Mouse (Mus musculus): ENCODE results near the gene Serac1. TPM values are rescaled to one million over a fixed set of nuclear protein-coding genes. Genes with fewer than 3 reads are reported as not detected.

Serac1 gene
- polyA plus RNA-seq, 1 experiment: 7.0 TPM

DNA sequence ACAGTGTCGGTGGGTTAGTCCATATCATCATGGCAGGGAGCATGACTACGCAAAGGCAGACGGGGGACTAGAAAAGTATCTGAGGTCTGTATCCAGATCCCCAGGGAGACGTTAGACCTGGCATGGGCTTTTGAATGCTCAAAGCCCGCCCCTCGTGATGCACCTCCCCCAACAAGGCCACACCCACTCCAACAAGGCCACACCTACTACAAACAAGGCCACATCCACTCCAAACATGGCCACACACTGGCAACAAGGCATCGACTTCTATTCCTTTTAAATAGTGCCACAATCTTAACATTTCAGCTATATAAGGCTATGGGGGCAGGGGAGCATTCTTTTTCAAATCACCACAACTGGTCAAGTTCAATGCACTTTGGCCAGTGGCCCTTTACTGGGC lies 58.9 kb downstream of the Serac1 start:
- H3K27ac ChIP-seq (ENCODE audit: control insufficient read depth, insufficient read depth, low read length): no peak overlapping the region
- no peaks in the 10 kb centered on the region for H3K27me3 ChIP-seq (ENCODE audit: control insufficient read depth, insufficient read depth, low read length)
- no peak for DNase-seq
- 89% methylated on average over 7 of the region's 7 CpGs for WGBS
- no peak overlapping the region for H3K4me3 ChIP-seq (ENCODE audit: control insufficient read depth, insufficient read depth, low read length)
- TF ChIP-seq CTCF (IDR thresholded peaks at IDR 0.05; ENCODE audit: borderline replicate concordance, control insufficient read depth, extremely low read depth, insufficient read depth, low read length, poor library complexity): no peak
- TF ChIP-seq POLR2A (IDR thresholded peaks at IDR 0.05; ENCODE audit: control insufficient read depth, extremely low read depth, insufficient read depth, low read length, poor library complexity): no peak
- peaks cover 14% of the 10 kb centered on the region for H3K4me1 ChIP-seq (replicated peaks; ENCODE audit: control insufficient read depth, insufficient read depth, low read length)
- no peaks in the 10 kb centered on the region for H3K36me3 ChIP-seq (ENCODE audit: control insufficient read depth, insufficient read depth, low read length)

DNA sequence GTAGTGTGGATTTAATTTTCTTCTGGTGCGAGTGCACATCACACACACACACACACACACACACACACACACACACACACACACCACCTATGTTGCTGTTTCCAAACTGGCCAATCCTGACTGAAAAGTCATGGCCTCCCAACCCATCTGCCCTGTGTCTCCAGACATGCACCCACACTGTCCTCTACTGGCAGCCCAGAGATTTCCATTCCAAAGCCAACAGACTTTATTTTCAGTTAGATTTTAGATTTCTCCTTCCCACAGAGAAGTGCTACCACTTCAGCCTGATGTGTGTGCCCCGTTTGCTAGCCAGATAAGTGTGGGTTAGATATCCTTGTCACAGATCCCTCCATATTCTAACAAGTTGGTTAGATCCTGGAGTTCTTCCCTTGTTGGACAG lies 59.8 kb downstream of the Serac1 start:
- WGBS: 40% methylated on average over 2 of the region's 2 CpGs
- peaks cover 21% of the 10 kb centered on the region for H3K4me1 ChIP-seq (replicated peaks; ENCODE audit: control insufficient read depth, insufficient read depth, low read length)
- DNase-seq: peak; percentile 53

DNA sequence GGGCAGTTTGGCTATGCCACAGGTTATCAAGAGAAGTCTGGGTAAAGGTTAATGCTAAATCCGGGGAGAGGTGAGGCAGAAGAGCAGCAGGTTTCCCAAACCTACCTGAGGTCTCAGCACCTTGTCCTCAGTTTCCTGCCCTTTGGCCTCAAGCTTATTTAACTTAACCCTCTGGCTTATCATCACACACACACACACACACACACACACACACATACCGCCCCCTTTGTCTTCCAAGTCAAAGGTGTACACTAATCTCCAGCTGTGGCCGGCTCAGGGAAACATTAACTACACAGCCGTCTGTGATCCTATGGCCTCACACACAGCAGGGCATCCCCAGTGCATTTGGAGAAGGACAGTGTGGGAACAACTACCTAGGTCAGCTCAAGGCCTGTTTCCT lies 61.2 kb downstream of the Serac1 start:
- no peak overlapping the region for H3K4me3 ChIP-seq (ENCODE audit: control insufficient read depth, insufficient read depth, low read length)
- no peak overlapping the region for H3K27ac ChIP-seq (ENCODE audit: control insufficient read depth, insufficient read depth, low read length)
- peaks cover 23% of the 10 kb centered on the region for H3K4me1 ChIP-seq (replicated peaks; ENCODE audit: control insufficient read depth, insufficient read depth, low read length)
- TF ChIP-seq POLR2A (IDR thresholded peaks at IDR 0.05; ENCODE audit: control insufficient read depth, extremely low read depth, insufficient read depth, low read length, poor library complexity) (no peak), CTCF (IDR thresholded peaks at IDR 0.05; ENCODE audit: borderline replicate concordance, control insufficient read depth, extremely low read depth, insufficient read depth, low read length, poor library complexity) (no peak)
- H3K27me3 ChIP-seq (ENCODE audit: control insufficient read depth, insufficient read depth, low read length): no peaks in the 10 kb centered on the region
- 95% methylated on average over 4 of the region's 4 CpGs for WGBS
- DNase-seq: no peak
- H3K36me3 ChIP-seq (ENCODE audit: control insufficient read depth, insufficient read depth, low read length): no peaks in the 10 kb centered on the region

More for the DNA sequence above, 59.8 kb downstream of the Serac1 start:
- TF ChIP-seq CTCF (IDR thresholded peaks at IDR 0.05; ENCODE audit: borderline replicate concordance, control insufficient read depth, extremely low read depth, insufficient read depth, low read length, poor library complexity): no peak
- no peak for TF ChIP-seq POLR2A (IDR thresholded peaks at IDR 0.05; ENCODE audit: control insufficient read depth, extremely low read depth, insufficient read depth, low read length, poor library complexity)
- Histone ChIP-seq H3K27me3 (ENCODE audit: control insufficient read depth, insufficient read depth, low read length) (no peaks in the 10 kb centered on the region), H3K27ac (ENCODE audit: control insufficient read depth, insufficient read depth, low read length) (no peak overlapping the region), H3K4me3 (ENCODE audit: control insufficient read depth, insufficient read depth, low read length) (no peak overlapping the region), H3K36me3 (ENCODE audit: control insufficient read depth, insufficient read depth, low read length) (no peaks in the 10 kb centered on the region)

DNA sequence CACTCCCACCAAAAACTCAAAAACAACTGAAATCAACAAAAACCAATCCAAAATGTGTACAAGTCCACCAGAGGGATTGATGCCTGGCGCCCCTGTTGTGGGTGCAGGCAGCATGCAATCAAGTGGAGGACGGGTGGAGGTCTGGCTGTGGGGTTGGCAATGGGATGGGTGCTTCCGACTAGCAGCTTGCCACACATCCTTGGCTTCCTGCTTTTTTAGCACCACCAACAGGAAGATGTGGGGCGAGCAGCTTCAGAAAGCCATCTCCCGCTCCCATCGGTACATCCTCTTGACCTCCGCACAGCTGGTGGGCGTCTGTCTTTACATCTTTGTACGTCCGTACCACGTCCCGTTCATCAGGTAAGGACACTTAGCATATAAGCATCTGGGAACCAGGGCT lies 62.3 kb downstream of the Serac1 start:
- Histone ChIP-seq H3K36me3 (ENCODE audit: control insufficient read depth, insufficient read depth, low read length) (no peaks in the 10 kb centered on the region), H3K27ac (ENCODE audit: control insufficient read depth, insufficient read depth, low read length) (no peak overlapping the region), H3K4me3 (ENCODE audit: control insufficient read depth, insufficient read depth, low read length) (no peak overlapping the region), H3K4me1 (replicated peaks; ENCODE audit: control insufficient read depth, insufficient read depth, low read length) (peaks cover 23% of the 10 kb centered on the region), H3K27me3 (ENCODE audit: control insufficient read depth, insufficient read depth, low read length) (no peaks in the 10 kb centered on the region)
- 90% methylated on average over 12 of the region's 12 CpGs for WGBS
- no peak for DNase-seq
- TF ChIP-seq CTCF (IDR thresholded peaks at IDR 0.05; ENCODE audit: borderline replicate concordance, control insufficient read depth, extremely low read depth, insufficient read depth, low read length, poor library complexity): no peak
- no peak for TF ChIP-seq POLR2A (IDR thresholded peaks at IDR 0.05; ENCODE audit: control insufficient read depth, extremely low read depth, insufficient read depth, low read length, poor library complexity)

DNA sequence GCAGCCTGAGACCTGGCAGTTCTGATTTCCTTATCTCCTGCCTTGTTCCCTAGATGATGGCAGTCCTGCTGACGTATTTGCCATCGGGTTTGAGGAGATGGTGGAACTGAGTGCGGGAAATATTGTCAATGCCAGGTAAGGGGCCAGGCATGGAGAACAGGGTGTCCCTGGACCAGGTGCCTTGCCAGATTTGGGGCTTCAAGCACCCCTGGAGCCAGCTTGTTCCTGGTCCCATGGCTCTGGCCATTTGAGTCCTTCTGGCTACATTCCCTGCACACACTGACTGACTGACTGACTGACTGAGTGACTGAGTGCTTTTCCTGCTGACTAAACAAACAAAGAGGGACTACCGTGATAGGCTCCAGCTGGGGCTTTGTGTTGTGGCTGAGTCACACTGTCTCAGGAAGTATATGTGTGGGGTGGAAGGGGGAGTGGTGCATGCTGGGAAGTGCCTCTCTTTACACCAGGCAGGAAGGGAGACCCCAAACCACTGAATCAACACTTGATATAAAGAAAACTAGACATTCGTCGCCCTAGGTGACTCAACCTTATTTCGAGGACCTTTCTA lies 63.2 kb downstream of the Serac1 start:
- WGBS: 30% methylated on average over 7 of the region's 7 CpGs
- no peaks in the 10 kb centered on the region for H3K36me3 ChIP-seq (ENCODE audit: control insufficient read depth, insufficient read depth, low read length)
- no peak for TF ChIP-seq CTCF (IDR thresholded peaks at IDR 0.05; ENCODE audit: borderline replicate concordance, control insufficient read depth, extremely low read depth, insufficient read depth, low read length, poor library complexity)
- TF ChIP-seq POLR2A (IDR thresholded peaks at IDR 0.05; ENCODE audit: control insufficient read depth, extremely low read depth, insufficient read depth, low read length, poor library complexity): no peak
- peak overlapping the region; percentile 56; the same call in 1 of the 2 replicates for H3K27ac ChIP-seq (ENCODE audit: control insufficient read depth, insufficient read depth, low read length)
- no peak overlapping the region for H3K4me3 ChIP-seq (ENCODE audit: control insufficient read depth, insufficient read depth, low read length)
- DNase-seq: peak; percentile 87
- H3K4me1 ChIP-seq (replicated peaks; ENCODE audit: control insufficient read depth, insufficient read depth, low read length): peaks cover 23% of the 10 kb centered on the region
- H3K27me3 ChIP-seq (ENCODE audit: control insufficient read depth, insufficient read depth, low read length): no peaks in the 10 kb centered on the region

DNA sequence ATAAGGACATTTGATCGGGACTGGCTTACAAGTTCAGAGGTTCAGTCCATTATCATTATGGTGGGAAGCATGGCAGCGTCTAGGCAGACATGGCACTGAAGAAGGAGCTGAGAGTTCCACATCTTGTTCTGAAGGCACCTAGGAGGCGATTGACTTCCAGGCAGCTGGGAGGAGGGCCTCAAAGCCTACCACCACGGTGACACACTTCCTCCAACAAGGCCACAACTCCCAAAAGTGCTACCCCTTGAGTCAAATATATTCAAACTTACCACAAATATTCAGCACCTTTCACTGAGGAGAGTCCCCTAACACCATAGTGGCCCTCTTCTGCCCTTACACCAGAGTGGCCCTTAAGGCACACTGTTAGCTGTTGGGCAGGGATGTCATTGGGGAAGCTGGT lies 64.6 kb downstream of the Serac1 start:
- no peaks in the 10 kb centered on the region for H3K36me3 ChIP-seq (ENCODE audit: control insufficient read depth, insufficient read depth, low read length)
- peak overlapping the region; percentile 5; the same call in 1 of the 2 replicates for H3K27ac ChIP-seq (ENCODE audit: control insufficient read depth, insufficient read depth, low read length)
- no peak for DNase-seq
- no peak overlapping the region for H3K4me3 ChIP-seq (ENCODE audit: control insufficient read depth, insufficient read depth, low read length)
- peaks cover 23% of the 10 kb centered on the region for H3K4me1 ChIP-seq (replicated peaks; ENCODE audit: control insufficient read depth, insufficient read depth, low read length)
- H3K27me3 ChIP-seq (ENCODE audit: control insufficient read depth, insufficient read depth, low read length): no peaks in the 10 kb centered on the region
- WGBS: 60% methylated on average over 4 of the region's 4 CpGs
- TF ChIP-seq CTCF (IDR thresholded peaks at IDR 0.05; ENCODE audit: borderline replicate concordance, control insufficient read depth, extremely low read depth, insufficient read depth, low read length, poor library complexity): no peak
- TF ChIP-seq POLR2A (IDR thresholded peaks at IDR 0.05; ENCODE audit: control insufficient read depth, extremely low read depth, insufficient read depth, low read length, poor library complexity): no peak

DNA sequence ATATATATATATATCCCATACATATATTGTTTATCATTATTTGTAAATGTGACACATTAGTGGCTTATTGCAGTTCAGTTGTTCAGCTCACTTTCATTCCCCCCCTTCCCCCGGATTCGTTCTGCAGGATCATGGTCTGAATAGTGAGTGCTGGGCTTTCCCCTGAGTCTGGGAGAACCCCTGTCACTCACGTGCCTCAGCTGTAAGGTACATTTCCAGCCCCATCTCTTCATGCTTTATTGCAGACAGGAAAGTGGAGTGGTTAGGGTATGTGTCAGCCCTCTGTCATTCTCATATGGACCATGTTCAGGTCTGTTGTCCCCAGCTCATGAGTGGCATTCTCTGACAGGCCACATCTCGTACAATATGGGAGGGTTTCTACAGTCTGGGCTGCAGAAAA lies 66.5 kb downstream of the Serac1 start:
- Histone ChIP-seq H3K36me3 (ENCODE audit: control insufficient read depth, insufficient read depth, low read length) (no peaks in the 10 kb centered on the region), H3K4me1 (replicated peaks; ENCODE audit: control insufficient read depth, insufficient read depth, low read length) (peaks cover 30% of the 10 kb centered on the region), H3K4me3 (ENCODE audit: control insufficient read depth, insufficient read depth, low read length) (no peak overlapping the region), H3K27me3 (ENCODE audit: control insufficient read depth, insufficient read depth, low read length) (no peaks in the 10 kb centered on the region), H3K27ac (ENCODE audit: control insufficient read depth, insufficient read depth, low read length) (no peak overlapping the region)
- WGBS: 93% methylated on average over 4 of the region's 4 CpGs
- DNase-seq: no peak
- TF ChIP-seq POLR2A (IDR thresholded peaks at IDR 0.05; ENCODE audit: control insufficient read depth, extremely low read depth, insufficient read depth, low read length, poor library complexity): no peak
- no peak for TF ChIP-seq CTCF (IDR thresholded peaks at IDR 0.05; ENCODE audit: borderline replicate concordance, control insufficient read depth, extremely low read depth, insufficient read depth, low read length, poor library complexity)
